Mouse (Mus musculus) liver, embryonic 14.5 days (tissue): ENCODE data around the gene Muc20. TPM values are rescaled to one million over a fixed set of nuclear protein-coding genes. Genes with fewer than 3 reads are reported as not detected.

Source experiments
- ATAC-seq: fragments of 200-750 bp; cut with Nextera tagmentation; 2 replicates; pipeline ENCODE4 v1.8.0; 2017; ENCODE audit warnings: moderate number of reproducible peaks, mild to moderate bottlenecking, moderate library complexity; ENCODE audit not compliant: insufficient read depth
- DNase-seq, 3 experiments: peaks; one replicate each; pipeline ENCODE4 v3.0.0-alpha.2; 2012 to 2013; ENCODE audit warnings: low read depth in 3 of 3, low spot score in 3 of 3
- H3K27ac ChIP-seq: fragments of 300-500 bp; sonication (generic); 2 replicates; pipeline ENCODE4 v1.5.1; 2014; ENCODE audit warnings: moderate library complexity, mild to moderate bottlenecking, control low read depth, inconsistent platforms
- H3K27me3 ChIP-seq: fragments of 300-500 bp; sonication (generic); 2 replicates; pipeline ENCODE4 v1.6.1; 2014; ENCODE audit warnings: mild to moderate bottlenecking, low read length, moderate library complexity; ENCODE audit not compliant: control insufficient read depth, insufficient read depth
- H3K36me3 ChIP-seq: fragments of 300-500 bp; sonication (generic); replicated peaks from 2 replicates; pipeline ENCODE4 v1.6.1; 2014; ENCODE audit warnings: low read depth; ENCODE audit not compliant: control insufficient read depth, insufficient read depth
- H3K4me1 ChIP-seq, 2 experiments: fragments of 200-500 bp in 1 of 2; fragments of 300-500 bp in 1 of 2; sonication (generic) in 1 of 2; replicated peaks; 2 replicates each; pipeline ENCODE4 v1.6.1; 2012 to 2014; ENCODE audit warnings: antibody characterized with exemption in 1 of 2, inconsistent platforms in 1 of 2, low read length in 1 of 2; ENCODE audit not compliant: control insufficient read depth in 2 of 2, insufficient read depth in 2 of 2
- H3K4me2 ChIP-seq: fragments of 300-500 bp; sonication (generic); 2 replicates; pipeline ENCODE4 v1.6.1; 2014; ENCODE audit warnings: low read depth, mild to moderate bottlenecking, control low read depth, moderate library complexity
- H3K4me3 ChIP-seq, 2 experiments: fragments of 200-500 bp in 1 of 2; fragments of 300-500 bp in 1 of 2; sonication (generic) in 1 of 2; 2 replicates each; pipeline ENCODE4 v1.5.1; 2012 to 2014; ENCODE audit warnings: low read depth in 2 of 2, low read length in 2 of 2, mild to moderate bottlenecking in 2 of 2, control low read depth in 1 of 2, inconsistent platforms in 1 of 2, moderate library complexity in 1 of 2; ENCODE audit not compliant: insufficient read depth in 1 of 2
- H3K9ac ChIP-seq: fragments of 300-500 bp; sonication (generic); replicated peaks from 2 replicates; pipeline ENCODE4 v1.6.1; 2014; ENCODE audit warnings: mild to moderate bottlenecking, control low read depth, moderate library complexity
- H3K9me3 ChIP-seq: fragments of 300-500 bp; sonication (generic); 2 replicates; pipeline ENCODE4 v1.6.1; 2016; ENCODE audit warnings: low read length, mixed read lengths; ENCODE audit not compliant: control insufficient read depth
- CTCF ChIP-seq: IDR thresholded peaks from 2 replicates; pipeline ENCODE4 v1.5.1; 2016; ENCODE audit warnings: antibody characterized with exemption, low read depth, control low read depth
- EP300 ChIP-seq: IDR thresholded peaks from 2 replicates; pipeline ENCODE4 v1.6.1; 2016; ENCODE audit warnings: antibody characterized with exemption, low read depth
- WGBS: fragments of 180-500 bp; shearing (Covaris S2); extraction: QIAGEN DNeasy Blood & Tissue Kit; methylation state at CpG from one replicate; pipeline ENCODE4 v1.1.7; 2014; ENCODE audit not compliant: insufficient replicate concordance; 5-methylcytosine and 5-hydroxymethylcytosine counted together
- polyA plus RNA-seq, 2 experiments: library from polyadenylated mRNA; depleted of rRNA in 1 of 2; stranded (reverse) in 1 of 2; unstranded in 1 of 2; fragments of >200 nt; fragmentation: Nextera tagmentation in 1 of 2; extraction: Ambion mirVana in 1 of 2; gene quantifications; 2 replicates each; pipeline versions ENCODE4 v1.2.1 to v1.2.3; 2012 to 2014

The Muc20 gene
- polyA plus RNA-seq, 2 experiments, result 0.08 to 0.17 TPM

GRCm38 (mm10) chr16:32764961-32765360, 32.3 kb downstream of the Muc20 start:
- H3K4me1 ChIP-seq, result peaks cover 0 to 2% of the 10 kb centered on the region in 2 experiments; a peak in 1 of 4 replicates
- H3K4me2 ChIP-seq, result no peak overlapping the region
- no peak overlapping the region for H3K9ac ChIP-seq
- 34% methylated on average over 6 of the region's 6 CpGs for WGBS
- TF ChIP-seq CTCF, result no peak
- no peak for TF ChIP-seq EP300
- DNase-seq (no peak), ATAC-seq (no peak)
- H3K4me3 ChIP-seq, result no peak overlapping the region
- no peaks in the 10 kb centered on the region for H3K9me3 ChIP-seq
- H3K27me3 ChIP-seq, result no peaks in the 10 kb centered on the region
- no peak overlapping the region for H3K27ac ChIP-seq
- H3K36me3 ChIP-seq, result no peaks in the 10 kb centered on the region

GRCm38 (mm10) chr16:32764550-32764949, 32.7 kb downstream of the Muc20 start:
- no peak for ATAC-seq
- Histone ChIP-seq H3K4me2 (no peak overlapping the region), H3K9ac (no peak overlapping the region), H3K4me3 (no peak overlapping the region), H3K4me1 (peaks cover 0 to 2% of the 10 kb centered on the region in 2 experiments; a peak in 1 of 4 replicates), H3K36me3 (no peaks in the 10 kb centered on the region), H3K9me3 (no peaks in the 10 kb centered on the region), H3K27ac (no peak overlapping the region), H3K27me3 (no peaks in the 10 kb centered on the region)
- no peak for DNase-seq
- TF ChIP-seq CTCF, result no peak
- no peak for TF ChIP-seq EP300
- 62% methylated on average over 2 of the region's 2 CpGs for whole genome bisulfite sequencing

GRCm38 (mm10) chr16:32750242-32751127, 46.8 kb downstream of the Muc20 start:
- 50% methylated on average over 5 of the region's 5 CpGs for WGBS
- H3K27ac ChIP-seq, result no peak overlapping the region
- H3K4me2 ChIP-seq, result no peak overlapping the region
- H3K4me1 ChIP-seq, result no peaks in the 10 kb centered on the region
- H3K27me3 ChIP-seq, result no peaks in the 10 kb centered on the region
- no peak for ATAC-seq
- TF ChIP-seq CTCF (no peak), EP300 (no peak)
- H3K36me3 ChIP-seq, result no peaks in the 10 kb centered on the region
- H3K9me3 ChIP-seq, result no peaks in the 10 kb centered on the region
- H3K4me3 ChIP-seq, result no peak overlapping the region
- no peak overlapping the region for H3K9ac ChIP-seq
- DNase-seq, result no peak

- Histone ChIP-seq H3K4me1 (peaks cover 0 to 2% of the 10 kb centered on the region in 2 experiments; a peak in 1 of 4 replicates), H3K27me3 (no peaks in the 10 kb centered on the region), H3K9ac (no peak overlapping the region), H3K27ac (no peak overlapping the region), H3K4me3 (no peak overlapping the region), H3K36me3 (no peaks in the 10 kb centered on the region), H3K4me2 (no peak overlapping the region), H3K9me3 (no peaks in the 10 kb centered on the region)
- no peak for ATAC-seq
- TF ChIP-seq EP300 (no peak), CTCF (no peak)
- DNase-seq, result no peak
- 58% methylated on average over 6 of the region's 6 CpGs for WGBS
Measured at GRCm38 (mm10) chr16:32745852-32746251, 51.4 kb downstream of the Muc20 start.

GRCm38 (mm10) chr16:32742712-32743111, 54.5 kb downstream of the Muc20 start:
- peaks cover 0 to 12% of the 10 kb centered on the region in 2 experiments; a peak in 2 of 4 replicates for H3K4me1 ChIP-seq
- no peaks in the 10 kb centered on the region for H3K36me3 ChIP-seq
- H3K9me3 ChIP-seq, result no peaks in the 10 kb centered on the region
- ATAC-seq, result no peak
- no peak for TF ChIP-seq EP300
- TF ChIP-seq CTCF, result no peak
- no peak overlapping the region for H3K4me2 ChIP-seq
- no peak overlapping the region for H3K9ac ChIP-seq
- WGBS, result 73% methylated on average over 2 of the region's 2 CpGs
- H3K27me3 ChIP-seq, result no peaks in the 10 kb centered on the region
- DNase-seq, result no peak
- no peak overlapping the region for H3K4me3 ChIP-seq
- H3K27ac ChIP-seq, result no peak overlapping the region
